Mouse (Mus musculus) thymus, adult 2 months (tissue): ENCODE data around the gene Gal3st4. TPM values are rescaled to one million over a fixed set of nuclear protein-coding genes. Genes with fewer than 3 reads are reported as not detected.

Experiments
- DNase-seq: peaks from one replicate; pipeline ENCODE4 v3.0.0; 2021
- H3K27ac ChIP-seq: fragments of 200-500 bp; 2 replicates; pipeline ENCODE4 v1.5.1; 2012; ENCODE audit warnings: low read length, control low read depth; ENCODE audit not compliant: control insufficient read depth, insufficient read depth
- H3K27me3 ChIP-seq: fragments of 200-500 bp; 2 replicates; pipeline ENCODE4 v1.6.1; 2012; ENCODE audit warnings: mild to moderate bottlenecking, low read length, moderate library complexity, mixed read lengths; ENCODE audit not compliant: control insufficient read depth, insufficient read depth
- H3K36me3 ChIP-seq: fragments of 200-500 bp; 2 replicates; pipeline ENCODE4 v1.6.1; 2012; ENCODE audit warnings: mild to moderate bottlenecking, low read length, moderate library complexity; ENCODE audit not compliant: control insufficient read depth, insufficient read depth
- H3K4me1 ChIP-seq: fragments of 200-500 bp; replicated peaks from 2 replicates; pipeline ENCODE4 v1.6.1; 2012; ENCODE audit warnings: low read length; ENCODE audit not compliant: control insufficient read depth, insufficient read depth
- H3K4me3 ChIP-seq: fragments of 200-500 bp; 2 replicates; pipeline ENCODE4 v1.5.1; 2012; ENCODE audit warnings: mild to moderate bottlenecking, low read length, control low read depth, moderate library complexity; ENCODE audit not compliant: control insufficient read depth, insufficient read depth
- CTCF ChIP-seq: fragments of 200-500 bp; IDR thresholded peaks from 2 replicates; pipeline ENCODE4 v1.5.1; 2012; ENCODE audit warnings: mild to moderate bottlenecking, control low read depth, low read length, moderate library complexity, borderline replicate concordance; ENCODE audit not compliant: control insufficient read depth, poor library complexity, insufficient read depth; ENCODE audit errors: extremely low read depth
- POLR2A ChIP-seq: fragments of 200-500 bp; IDR thresholded peaks from 2 replicates; pipeline ENCODE4 v1.6.1; 2012; ENCODE audit warnings: mild to moderate bottlenecking, low read length, control low read depth, moderate library complexity; ENCODE audit not compliant: control insufficient read depth, poor library complexity, insufficient read depth; ENCODE audit errors: extremely low read depth
- WGBS: fragments of 180-500 bp; shearing (Covaris S2); methylation state at CpG from one replicate; pipeline ENCODE4 v1.1.7; 2018; 5-methylcytosine and 5-hydroxymethylcytosine counted together
- polyA plus RNA-seq: library from polyadenylated mRNA; depleted of rRNA; stranded (reverse); fragments of >200 nt; gene quantifications from 2 replicates; pipeline ENCODE4 v1.2.3, GENCODE M21; 2012

The Gal3st4 gene
- polyA plus RNA-seq, 1 experiment: 1.4 TPM

DNA sequence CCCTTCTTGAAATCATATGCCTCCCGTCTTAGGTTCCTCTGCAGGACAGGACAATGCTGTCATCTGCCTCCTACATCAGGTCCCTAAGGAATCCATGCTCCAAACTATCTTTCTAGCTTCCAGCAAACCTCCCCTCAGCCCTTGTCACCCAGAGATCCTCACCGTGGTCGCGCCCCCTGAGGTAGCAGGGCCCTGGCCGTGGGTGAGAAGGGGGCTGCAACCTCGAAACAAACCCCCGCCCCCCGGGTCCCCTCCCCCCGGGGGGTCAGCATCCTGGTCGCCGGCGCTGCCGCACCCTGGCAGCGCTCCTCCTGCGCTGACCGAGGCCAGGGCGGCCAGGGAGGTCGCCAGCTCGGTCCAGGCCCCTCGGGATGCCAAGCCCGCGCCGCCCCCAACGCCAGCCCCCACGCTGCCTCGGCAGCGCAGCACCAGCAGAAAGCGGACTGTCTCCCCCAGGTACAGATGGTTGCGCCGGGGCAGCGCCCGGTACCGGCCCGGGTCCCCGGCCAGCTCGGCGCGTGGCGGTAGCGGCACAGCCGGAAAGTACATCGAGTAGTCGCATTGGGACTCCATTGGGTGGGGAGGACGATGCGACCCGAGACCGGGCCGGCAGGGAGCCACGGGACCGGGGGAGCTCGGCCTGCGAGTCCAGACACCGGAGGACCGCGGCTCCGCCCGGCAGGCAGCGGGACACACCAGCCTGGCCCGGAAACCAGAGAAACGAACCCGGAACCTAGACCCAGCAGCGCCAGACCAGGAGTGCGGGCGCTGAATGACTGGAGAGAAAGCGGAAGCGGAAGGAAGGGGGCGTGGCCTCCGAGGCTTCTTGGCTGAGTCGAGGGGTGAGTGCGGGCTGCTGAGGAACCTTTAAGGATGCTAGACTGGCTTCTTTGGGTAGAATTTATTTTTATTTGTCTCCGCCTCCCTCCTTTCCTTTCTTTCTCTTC, 9.1 kb downstream of the Gal3st4 start, which contains the start of gene BC037034:
Gene BC037034 (minus strand): TSS at position 774 of the 947 bp plus-strand sequence.
- Histone ChIP-seq H3K27me3 (no peaks in the 10 kb centered on the region), H3K4me1 (peaks cover 17% of the 10 kb centered on the region), H3K27ac (0 out of 2 replicates have a peak within 1 kb of the TSS, but pooled peaks have one; percentile 8), H3K36me3 (peaks cover 8% of the 10 kb centered on the region; the same call in 1 of the 2 replicates), H3K4me3 (peak within 1 kb of the TSS; percentile 92)
- TF ChIP-seq POLR2A (peak; percentile 93), CTCF (peak; percentile 45; the same call in 1 of the 2 replicates)
- peak; percentile 90 for DNase-seq
- under 1% methylated on average over 70 of the region's 71 CpGs for WGBS

DNA sequence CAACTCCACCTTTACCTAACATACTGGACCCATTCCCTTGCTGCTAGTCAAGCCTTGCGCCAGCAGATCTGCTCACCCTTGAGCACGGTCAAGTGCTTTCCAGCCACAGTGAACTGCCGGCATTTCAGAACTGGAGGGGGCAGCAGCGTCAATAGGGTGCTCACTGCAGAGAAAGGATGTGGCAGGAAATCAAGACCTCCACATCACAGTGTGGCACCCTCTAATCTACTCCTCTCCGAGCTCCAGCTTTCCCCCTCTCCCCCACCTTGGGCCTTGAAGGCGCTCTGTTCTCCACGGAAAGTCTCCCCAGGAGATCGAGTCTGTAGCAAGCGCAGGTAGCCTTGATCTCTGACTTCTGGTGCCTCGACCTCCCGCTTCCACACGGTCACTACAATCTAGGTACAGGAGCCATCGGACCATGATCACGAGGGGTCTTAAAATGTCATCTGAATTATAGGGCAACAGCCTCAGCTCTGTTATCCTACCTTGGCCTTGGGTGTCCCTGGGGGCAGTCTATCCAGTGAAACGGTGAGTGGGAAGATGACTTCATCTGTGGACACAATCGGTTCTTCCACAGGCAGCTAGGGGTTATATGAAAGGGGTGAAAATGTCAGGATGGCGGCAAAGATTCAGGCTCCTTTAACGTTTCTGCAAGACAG, 9.9 kb downstream of the Gal3st4 start:
- Histone ChIP-seq H3K4me3 (peak overlapping the region; percentile 92), H3K4me1 (peaks cover 17% of the 10 kb centered on the region), H3K27me3 (no peaks in the 10 kb centered on the region), H3K27ac (no peak overlapping the region), H3K36me3 (peaks cover 8% of the 10 kb centered on the region; the same call in 1 of the 2 replicates)
- 23% methylated on average over 18 of the region's 18 CpGs for WGBS
- DNase-seq: no peak
- TF ChIP-seq POLR2A: no peak
- TF ChIP-seq CTCF: no peak

DNA sequence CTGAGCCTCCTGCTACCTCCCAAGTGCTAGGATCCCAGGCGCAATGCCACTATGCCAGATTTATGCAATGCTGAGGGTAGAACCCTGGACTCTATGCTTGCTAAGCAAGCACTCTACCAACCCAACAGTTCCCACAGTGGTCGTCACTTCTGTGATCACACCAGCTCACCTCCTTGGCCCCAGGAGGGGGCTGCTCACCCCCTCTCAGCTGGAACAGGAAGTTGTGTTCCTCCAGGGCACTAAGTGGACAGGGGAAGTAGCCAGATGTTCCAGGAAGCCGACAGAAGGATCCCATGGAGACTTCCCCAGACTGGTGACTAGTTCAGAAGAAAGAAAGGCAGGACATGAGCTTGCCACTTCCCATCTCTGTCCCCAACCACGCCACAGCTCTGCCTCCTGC, 10.6 kb downstream of the Gal3st4 start:
- Histone ChIP-seq H3K4me3 (no peak overlapping the region), H3K27ac (no peak overlapping the region), H3K27me3 (no peaks in the 10 kb centered on the region), H3K36me3 (peaks cover 8% of the 10 kb centered on the region; the same call in 1 of the 2 replicates), H3K4me1 (peaks cover 22% of the 10 kb centered on the region)
- no peak for DNase-seq
- TF ChIP-seq POLR2A: no peak
- 57% methylated on average over 4 of the region's 4 CpGs for WGBS

DNA sequence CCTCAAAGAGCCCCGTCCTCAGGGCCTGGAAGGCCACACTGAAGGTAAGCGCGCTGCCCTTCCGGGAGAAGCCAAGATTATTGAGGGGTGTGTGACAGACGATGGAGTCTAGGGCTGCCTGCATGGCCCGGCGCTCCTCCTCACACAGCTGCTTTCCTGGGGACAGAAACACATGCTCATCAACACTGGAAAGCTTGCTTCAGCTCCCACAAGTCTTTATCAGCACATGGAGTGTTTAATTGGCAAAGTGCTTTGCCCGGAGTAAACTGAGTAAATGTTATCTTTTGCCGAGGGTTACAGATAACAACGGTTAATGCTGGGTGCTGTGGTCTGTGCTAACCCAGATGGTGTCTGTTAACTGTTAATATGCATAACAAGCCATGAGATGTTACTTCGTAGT, 11.8 kb downstream of the Gal3st4 start:
- no peak for DNase-seq
- no peak overlapping the region for H3K4me3 ChIP-seq
- H3K27me3 ChIP-seq: no peaks in the 10 kb centered on the region
- TF ChIP-seq CTCF (no peak), POLR2A (no peak)
- H3K4me1 ChIP-seq: peaks cover 30% of the 10 kb centered on the region
- H3K27ac ChIP-seq: no peak overlapping the region
- WGBS: 84% methylated on average over 11 of the region's 11 CpGs
- H3K36me3 ChIP-seq: peaks cover 8% of the 10 kb centered on the region; the same call in 1 of the 2 replicates

DNA sequence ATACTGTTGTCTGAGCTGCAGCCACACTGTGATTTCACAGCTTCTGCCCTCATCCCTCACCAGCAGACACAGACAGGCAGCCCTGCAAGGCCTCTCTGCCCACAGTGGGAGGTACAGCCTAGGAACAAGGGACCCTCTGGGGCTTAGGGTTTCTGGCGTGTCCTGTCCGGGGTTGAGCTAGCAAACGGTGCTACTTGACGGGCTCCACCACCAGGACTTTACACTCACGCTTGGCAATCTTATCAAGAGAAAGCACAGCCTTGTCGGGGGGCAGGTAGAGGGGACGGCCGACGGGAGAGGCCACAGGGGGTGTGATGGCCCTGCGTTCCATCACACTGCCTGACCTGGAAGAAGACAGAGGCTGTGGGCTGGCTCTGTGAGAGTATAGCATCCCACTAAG, 12.6 kb downstream of the Gal3st4 start:
- Histone ChIP-seq H3K4me3 (no peak overlapping the region), H3K4me1 (peaks cover 30% of the 10 kb centered on the region), H3K27ac (no peak overlapping the region), H3K27me3 (no peaks in the 10 kb centered on the region), H3K36me3 (peaks cover 8% of the 10 kb centered on the region; the same call in 1 of the 2 replicates)
- 94% methylated on average over 10 of the region's 10 CpGs for WGBS
- no peak for DNase-seq
- TF ChIP-seq CTCF: no peak
- TF ChIP-seq POLR2A: no peak

DNA sequence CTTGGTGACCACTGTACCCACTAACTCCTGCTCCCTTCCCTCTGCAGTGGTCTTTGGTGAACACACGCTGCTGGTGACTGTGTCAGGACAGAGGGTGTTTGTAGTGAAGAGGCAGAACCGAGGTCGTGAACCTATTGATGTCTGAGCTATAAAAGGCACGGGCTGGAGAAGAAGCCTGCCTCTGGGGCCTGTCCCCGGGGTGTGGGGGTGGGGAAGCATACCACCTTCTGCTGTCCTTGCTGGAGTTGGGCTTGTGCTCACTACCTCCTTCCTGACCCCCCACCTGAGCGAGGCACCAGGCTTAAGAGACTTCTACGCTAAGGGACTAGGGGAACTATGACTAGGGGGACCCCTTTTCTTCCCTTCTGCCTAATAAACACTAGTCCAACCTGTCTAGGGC, 13.6 kb downstream of the Gal3st4 start:
- H3K4me1 ChIP-seq: peaks cover 30% of the 10 kb centered on the region
- no peaks in the 10 kb centered on the region for H3K27me3 ChIP-seq
- H3K36me3 ChIP-seq: peaks cover 8% of the 10 kb centered on the region; the same call in 1 of the 2 replicates
- TF ChIP-seq CTCF (no peak), POLR2A (no peak)
- no peak overlapping the region for H3K4me3 ChIP-seq
- DNase-seq: no peak
- H3K27ac ChIP-seq: no peak overlapping the region
- WGBS: 85% methylated on average over 7 of the region's 7 CpGs

DNA sequence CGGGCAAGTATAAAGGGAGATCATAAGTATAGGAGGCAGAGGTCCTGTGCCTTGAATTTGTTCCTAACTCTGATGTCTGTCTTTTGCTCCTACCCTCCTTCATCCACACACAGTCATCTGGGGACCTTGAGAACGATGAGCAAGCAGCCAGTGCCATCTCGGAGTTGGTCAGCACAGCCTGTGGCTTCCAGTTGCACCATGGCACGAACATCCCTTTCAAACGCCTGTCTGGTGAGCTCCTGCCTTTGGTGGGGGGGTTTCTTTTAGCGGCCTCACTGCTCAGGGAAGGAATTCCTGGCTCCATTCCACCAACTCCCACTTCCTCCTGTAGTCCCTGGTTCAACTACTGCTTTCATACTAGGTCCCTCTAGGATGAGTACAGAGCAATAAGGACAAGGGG, 14.1 kb downstream of the Gal3st4 start:
- TF ChIP-seq POLR2A (no peak), CTCF (no peak)
- peaks cover 8% of the 10 kb centered on the region; the same call in 1 of the 2 replicates for H3K36me3 ChIP-seq
- WGBS: 92% methylated on average over 6 of the region's 6 CpGs

More for the DNA sequence above, 14.1 kb downstream of the Gal3st4 start:
- DNase-seq: no peak
- Histone ChIP-seq H3K4me3 (no peak overlapping the region), H3K27me3 (no peaks in the 10 kb centered on the region), H3K27ac (no peak overlapping the region), H3K4me1 (peaks cover 30% of the 10 kb centered on the region)
